Mouse (Mus musculus) T-helper 1 cell (primary cell): ENCODE measurements around the gene Gm42688.

Experiments
- in situ Hi-C: fragments of 300-600 bp; cut with MboI, MseI; formaldehyde crosslinking; loops from one replicate; pipeline ENCODE4 v1.15.1; 2025; ENCODE audit warnings: high pct_unique_total_duplicates

Gm42688 gene

DNA sequence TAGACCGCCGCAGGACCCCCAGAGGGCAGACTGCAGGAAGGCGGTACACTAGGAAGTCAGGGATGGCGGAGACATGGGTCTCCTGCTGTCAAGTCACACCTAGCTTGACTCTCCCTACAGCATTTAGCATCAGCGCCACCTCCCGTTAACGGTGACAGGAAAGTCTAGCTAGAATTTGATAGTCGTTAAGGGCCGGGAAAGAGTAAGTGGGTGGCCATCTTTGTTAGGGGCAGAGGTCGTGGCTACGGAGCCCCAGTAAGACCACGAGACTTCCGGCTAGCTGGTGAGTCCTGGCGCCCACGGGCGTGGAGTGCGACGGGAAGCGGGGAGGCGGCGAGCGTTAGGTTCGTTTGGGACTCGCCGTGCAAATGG, at the start of gene Gm42688, which contains the start of gene Ccdc142:
Gene Gm42688 (plus strand): TSS at position 302 of the 372 bp plus-strand sequence.
Gene Ccdc142 (plus strand): TSS at position 286 of the 372 bp plus-strand sequence.
- in situ Hi-C loops: loop anchor here (5.0 kb wide), 1 partner anchor 179 kb away; no protein-coding TSS in a partner anchor

DNA sequence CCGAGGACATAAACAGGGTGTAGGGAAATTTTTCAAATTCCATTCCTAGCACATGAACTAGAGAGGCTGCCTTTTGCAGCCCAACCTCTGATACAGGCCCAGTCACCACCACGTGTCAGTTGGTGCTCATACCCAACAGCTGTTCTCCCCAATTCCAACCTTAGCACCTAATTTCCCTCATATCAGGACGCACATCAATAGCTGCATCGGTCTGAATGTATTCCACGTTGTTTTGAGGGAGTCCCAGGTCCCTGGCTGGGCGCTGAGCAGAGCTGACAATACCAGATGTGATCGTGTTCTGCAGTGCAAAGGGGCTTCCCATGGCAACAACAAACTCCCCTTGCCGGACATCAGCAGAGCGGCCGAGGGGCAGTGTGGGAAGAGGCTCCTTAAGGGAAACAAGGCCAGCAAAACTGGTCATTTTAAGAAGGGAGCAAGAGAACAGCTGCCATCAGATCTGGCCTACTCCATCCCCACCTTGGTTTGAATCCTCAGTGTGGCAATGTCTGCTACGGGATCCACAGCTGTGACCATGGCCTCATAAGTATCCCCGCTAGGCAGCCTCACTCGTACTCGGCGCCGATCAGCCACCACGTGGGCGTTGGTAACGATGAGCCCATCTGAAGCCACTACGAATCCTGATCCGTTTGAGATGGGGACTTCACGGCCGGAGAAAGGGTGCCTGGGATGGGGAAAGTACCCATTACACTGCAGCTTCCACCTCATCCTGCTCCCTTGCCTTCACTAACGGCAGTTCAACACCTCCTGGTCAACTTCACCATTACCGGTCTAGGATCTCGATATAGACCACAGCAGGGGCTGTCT, 48.1 kb upstream of the Gm42688 start:
- in situ Hi-C loops: no loop called here

DNA sequence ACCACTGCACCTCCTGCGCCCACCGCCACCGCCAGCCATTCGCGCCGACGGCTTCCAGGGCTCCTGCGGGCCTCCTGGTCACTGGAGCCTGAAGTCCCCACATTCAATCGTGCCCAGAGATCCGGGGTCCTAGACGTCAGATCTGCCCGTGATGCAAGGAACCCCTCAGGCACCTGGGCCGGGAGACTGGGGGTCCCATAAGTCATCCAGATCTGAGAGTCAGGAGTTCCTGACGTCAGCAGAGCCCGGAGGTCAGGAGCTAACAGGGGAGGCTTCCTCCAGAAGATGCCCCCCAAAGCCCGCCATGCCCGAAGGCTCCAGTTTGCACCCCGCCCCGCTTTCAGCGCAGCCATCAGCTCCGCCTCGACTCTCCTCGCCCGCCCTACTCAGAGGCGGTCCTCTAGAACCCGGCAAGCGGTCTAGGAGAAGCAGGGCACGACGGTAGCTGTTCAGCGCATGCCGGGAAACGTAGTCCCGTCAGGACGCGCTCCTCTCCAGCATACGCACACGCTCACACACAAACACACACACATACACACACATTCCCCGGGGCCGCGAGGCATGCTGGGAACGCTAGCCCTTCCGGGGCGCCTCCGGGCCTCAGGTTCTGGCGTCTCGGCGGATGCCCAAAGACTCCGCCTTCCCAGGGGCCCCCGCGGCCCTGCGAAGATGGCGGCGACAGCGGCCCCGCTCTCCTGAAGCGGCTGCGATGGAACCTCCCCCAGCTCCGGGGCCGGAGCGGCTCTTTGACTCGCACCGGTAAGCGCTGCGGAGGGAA, 47.2 kb upstream of the Gm42688 start, which contains the start of gene Aup1:
Gene Aup1 (plus strand): TSS at position 448 of the 778 bp plus-strand sequence.
- in situ Hi-C loops: no loop called here

DNA sequence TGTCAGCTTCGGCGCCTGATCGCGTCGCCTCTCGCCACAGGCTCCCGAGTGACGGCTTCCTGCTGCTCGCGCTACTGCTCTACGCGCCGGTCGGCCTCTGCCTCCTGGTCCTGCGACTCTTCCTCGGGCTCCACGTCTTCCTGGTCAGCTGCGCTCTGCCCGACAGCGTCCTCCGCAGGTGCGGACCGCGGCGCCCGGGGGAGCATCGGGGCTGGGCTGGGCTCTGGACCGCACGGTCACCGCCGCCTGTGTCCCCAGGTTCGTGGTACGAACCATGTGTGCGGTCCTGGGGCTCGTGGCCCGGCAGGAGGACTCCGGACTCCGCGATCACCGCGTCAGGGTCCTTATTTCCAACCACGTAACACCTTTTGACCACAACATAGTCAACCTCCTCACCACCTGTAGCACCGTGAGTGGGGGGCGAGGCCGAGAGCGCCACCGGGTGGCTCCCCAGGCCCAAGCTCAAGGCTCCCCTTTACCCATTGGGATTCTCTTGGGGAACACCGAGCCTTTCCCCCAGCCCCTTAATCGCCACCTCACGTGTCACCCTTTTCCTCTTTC, 46.5 kb upstream of the Gm42688 start, which contains the start of gene Htra2:
Gene Htra2 (minus strand): TSS at position 403 of the 561 bp plus-strand sequence.
- in situ Hi-C loops: no loop called here

DNA sequence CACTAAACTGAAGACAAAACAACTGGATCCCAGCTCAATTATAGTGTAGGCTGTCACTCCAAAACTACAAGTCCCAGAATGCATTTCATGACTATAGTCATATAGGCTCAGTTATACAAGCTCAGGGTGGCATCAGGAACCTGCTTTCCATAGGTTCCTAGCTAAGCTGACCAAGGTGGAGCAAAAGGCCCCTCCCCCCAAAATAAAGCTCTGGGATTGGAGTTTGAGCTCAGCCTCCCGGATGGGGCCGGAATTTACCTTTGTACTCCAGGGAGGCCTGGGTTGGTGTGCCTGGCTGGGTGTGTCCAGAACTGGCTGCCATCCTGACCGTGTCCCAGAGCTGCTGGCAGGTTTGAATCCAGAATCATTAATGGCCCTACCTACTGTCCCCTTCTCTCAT, 43.6 kb upstream of the Gm42688 start, which contains the start of gene Dqx1:
Gene Dqx1 (plus strand): TSS at position 55 of the 400 bp plus-strand sequence.
- in situ Hi-C loops: no loop called here

DNA sequence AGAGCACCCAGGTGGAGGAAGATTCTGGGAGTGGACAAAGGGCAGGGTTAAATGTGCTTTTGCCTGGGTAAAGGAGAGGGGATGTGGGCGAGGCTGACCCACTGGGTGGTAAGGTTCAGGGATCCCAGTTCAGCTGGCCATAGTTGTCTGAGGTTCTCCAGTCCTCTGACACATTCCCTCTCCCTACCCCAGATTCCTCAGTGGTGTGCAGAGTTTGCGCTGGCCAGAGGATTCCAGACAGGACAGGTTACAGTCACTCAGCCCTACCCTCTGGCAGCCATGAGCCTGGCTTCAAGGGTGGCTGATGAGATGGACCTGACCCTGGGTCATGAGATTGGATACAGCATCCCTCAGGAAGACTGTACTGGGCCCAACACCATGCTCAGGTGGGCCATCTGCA, 42.7 kb upstream of the Gm42688 start:
- in situ Hi-C loops: no loop called here

DNA sequence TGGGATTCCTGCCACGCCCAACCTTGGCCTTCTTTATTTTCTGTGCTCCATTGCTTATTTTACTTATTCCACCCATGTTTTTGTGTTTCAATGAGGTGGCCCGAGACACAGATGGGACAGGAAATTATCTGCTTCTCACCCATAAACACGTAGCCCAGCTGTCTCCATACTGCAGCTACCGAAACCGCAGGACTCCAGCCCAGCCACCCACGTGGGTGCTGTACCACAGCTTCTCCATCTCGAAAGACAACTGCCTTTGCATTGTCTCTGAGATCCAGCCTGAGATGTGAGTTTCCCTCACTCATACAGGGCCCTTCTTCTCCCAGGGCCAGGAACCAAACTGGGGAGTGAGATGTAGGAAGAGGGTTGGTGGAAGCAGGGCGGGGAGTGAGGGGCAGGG, 35.4 kb upstream of the Gm42688 start:
- in situ Hi-C loops: no loop called here

DNA sequence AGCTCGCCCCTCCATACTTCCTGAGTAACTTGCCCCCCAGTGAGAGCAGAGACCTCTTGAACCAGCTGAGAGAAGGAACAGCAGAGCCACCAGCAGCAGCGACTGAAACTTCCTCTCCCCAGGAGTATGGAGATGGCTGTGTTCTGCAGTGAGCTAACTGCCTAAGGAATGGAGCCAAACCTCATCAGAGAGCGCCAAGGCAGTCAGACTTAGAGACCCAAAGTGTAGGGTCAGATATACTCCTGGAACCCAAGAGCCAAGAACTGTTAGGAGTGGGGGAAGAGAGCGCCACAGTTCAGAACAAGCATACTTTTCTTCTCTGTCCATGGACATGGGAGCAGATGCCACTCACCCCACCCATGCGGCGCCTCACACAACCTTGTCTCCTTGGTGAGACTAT, 35.0 kb upstream of the Gm42688 start:
- in situ Hi-C loops: no loop called here

DNA sequence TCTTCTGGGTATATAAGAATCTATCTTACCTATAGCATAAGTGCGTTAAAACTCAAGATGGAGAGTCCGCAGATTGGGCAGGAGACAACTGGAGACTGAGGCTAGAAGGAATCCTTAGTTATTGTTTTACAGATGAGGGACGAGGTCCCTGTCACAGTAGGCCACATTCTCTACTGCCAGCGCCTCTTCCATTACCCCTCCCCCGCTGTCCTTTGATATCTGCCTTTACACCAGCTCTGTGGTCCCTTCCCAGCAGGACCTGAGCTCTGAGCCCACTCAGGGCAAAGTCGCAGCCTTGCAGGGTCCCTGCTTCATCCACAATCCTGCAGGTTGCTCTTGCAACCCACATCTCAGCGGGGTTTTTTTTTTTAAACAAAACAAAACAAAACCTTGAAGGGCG, 33.2 kb upstream of the Gm42688 start:
- in situ Hi-C loops: no loop called here

DNA sequence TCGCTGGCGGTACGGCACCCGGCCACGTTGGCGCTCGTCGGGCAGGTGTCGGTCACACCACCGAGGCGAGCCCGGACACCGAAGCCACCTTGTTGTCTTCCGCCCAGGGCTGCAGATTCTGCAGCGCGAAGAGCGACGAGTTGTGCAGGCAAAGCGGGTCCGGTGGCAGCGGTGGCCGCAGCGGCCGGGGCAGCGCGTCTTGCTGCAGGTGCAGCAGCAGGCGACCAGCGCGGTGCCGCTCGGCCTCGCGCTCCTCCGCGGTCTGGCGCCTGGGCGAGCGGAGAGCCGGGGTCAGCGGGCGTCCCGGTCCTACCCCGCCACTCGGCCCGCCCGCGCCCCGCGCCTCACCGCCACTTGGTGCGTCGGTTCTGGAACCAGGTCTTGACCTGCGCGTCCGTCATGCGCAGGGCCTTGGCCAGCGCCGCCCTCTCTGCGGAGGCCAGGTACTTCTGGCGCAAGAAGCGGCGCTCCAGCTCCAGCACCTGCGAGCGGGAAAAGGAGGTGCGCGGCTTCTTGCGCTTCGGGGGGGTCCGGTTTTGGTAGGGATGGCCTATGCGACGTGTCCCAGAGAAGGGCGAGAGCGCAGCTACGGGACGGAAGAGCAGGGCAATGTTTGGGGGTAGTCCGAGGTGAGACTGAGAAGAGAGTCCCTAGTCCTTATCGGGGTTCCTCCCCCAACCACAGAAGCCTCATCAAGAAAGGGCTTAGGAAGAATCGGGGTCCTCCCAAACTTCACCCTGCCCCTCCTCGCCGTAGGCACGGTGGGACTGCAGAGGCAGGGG, 32.5 kb upstream of the Gm42688 start:
- in situ Hi-C loops: no loop called here

DNA sequence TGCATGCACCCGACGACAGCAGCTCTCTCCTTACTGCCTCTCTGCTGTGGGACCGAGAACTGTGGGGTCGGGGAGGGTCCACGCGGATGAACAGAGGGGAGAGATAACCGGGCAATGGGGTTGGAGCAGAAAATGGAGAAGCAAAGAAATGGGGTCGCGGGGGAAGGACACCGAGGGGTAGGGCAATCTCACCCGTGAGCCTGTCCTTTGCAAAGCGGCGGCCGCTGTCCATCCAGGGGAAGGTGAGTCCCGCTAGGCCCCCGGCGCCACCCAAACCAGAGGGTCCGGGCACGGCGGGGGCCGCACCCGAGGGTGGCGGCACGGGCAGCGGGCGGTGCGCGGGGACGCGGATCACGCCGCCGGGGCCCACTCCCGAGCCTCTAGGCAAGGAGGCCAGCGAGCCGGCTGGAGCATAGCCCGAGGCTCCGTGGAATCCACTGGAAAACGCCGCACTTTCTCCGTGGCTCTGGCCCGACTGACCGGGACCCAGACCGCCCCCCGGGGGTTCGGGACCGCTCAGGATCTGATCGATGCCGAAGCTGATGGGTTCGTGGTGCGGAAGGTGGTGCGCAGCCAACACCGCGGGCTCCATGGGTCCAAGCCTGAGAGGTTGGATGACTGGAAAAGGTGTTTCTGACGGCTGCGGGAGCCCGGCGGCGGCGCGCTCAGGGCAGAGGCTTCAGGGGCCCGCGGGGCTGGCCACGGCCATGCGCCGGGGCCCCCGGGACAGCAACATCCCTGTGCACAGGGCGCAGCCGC, 31.8 kb upstream of the Gm42688 start:
- in situ Hi-C loops: no loop called here

DNA sequence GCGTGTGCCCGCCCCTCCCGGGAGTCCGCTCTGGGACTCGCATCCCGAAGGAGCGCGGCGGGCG, 31.3 kb upstream of the Gm42688 start, which contains the start of gene Tlx2:
Gene Tlx2 (minus strand): TSS at position 47 of the 64 bp plus-strand sequence.
- in situ Hi-C loops: no loop called here

DNA sequence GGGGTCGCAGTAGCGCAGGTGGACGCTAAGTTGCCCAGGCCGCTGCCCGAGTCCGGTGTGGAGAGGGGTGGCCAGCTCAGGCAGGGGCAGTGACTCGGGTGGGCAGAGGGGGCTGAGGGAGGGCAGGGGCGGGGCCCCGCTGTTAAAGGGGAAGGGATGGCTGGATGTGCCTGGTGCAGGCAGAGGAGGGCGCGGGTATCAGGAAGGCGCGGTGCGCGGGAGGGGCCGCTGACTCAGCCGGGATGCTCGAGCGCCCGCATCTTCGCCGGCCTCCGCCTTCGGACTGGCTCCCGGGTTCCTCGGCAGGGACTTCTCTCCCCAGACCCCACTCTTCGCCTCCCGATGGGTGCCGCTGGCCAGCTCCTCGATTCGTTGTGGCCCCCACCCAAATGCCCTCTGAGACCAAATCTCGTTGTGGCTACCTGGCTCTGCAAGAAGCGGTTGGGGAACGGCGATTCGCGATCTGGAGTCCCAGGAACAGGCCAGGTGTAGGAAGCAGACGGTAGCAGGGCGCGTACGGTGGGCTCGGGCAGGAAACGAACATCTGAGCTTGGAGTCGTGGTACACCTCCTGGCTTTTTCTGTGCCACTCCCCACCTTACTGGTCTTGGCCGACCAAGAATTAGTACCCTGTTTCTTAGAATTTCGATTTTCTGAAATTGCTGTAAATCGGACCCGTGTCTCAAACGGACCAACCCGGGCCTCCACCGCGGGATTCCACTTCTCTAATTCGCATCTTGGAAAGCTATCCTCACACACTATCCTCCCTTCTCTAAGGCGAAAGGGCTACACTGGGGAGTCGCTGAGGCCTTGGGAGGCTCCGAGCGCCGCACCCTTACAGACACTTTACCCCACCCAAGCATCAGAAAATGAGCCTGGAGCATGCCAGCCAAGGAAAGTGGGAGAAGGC, 30.9 kb upstream of the Gm42688 start:
- in situ Hi-C loops: no loop called here

DNA sequence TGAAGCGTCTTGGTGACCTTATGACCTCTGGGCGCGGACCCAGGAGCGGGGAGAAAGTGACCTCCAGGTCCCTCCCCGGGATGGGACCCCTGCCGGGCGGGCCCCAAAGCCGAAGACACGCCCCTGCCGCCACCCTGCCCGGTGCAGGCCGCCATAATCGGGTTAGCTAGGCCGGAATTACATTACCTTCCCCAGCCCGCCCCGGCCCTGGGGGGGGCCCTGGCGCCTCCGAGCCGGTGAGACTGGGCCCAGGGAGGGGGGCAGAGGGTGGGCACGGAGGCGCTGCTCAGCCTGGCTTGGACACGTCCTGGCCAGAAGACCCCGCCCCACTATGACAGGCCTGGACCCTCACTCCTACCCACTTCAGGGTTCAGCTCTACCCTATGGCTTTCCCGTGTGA, 30.2 kb upstream of the Gm42688 start:
- in situ Hi-C loops: no loop called here

DNA sequence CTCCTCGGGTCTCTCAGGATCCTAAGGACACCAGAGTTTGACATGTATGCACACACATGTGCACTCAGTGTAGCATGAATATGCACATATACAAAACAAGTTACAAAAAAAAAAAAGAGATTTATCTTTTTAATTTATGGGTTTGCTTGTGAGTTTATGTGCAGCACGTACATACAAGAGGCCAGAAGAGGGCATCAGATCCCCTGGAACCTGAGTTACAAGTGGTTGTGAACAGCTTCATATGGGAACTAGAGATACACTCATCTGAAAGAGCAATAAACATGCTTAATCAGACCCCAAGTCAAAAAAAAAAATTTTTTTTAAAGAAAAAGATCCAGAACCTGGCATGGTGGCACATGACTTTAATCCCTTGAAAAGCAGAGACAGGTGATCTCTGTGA, 26.4 kb upstream of the Gm42688 start:
- in situ Hi-C loops: no loop called here

DNA sequence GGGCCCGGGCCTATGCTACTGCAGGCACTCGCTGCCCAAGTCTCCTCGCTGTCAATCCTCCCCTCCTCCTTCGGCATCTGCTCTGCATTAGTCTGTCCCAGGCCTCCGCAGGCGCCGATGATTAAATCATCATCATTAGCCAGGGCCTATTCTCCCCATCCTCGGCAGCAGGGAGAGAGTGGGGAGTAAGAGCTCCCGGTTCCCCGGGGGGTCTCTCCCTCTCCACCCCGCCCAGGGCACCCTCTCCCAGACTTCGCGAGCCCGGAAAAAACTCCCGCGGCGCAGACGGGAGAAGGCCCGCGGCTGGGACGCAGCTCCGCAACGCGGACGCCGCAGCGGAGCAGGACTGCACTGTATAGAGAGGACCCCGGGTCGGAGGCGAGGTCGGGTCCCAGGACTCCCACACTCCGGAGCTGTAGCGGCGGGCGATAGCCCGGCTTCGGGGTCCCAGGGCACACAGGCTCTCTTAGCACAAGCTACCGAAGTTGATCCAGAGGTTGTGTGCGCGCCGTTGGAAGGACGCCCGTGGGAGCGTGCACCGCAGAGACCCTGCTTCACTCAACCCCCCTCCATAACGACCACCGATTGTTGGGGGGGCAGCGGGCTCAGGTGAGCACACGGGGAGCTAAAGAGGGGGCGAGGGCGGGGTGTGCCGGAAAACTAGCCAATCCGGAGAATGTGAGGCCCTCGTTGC, 23.6 kb upstream of the Gm42688 start, which contains the start of gene Pcgf1:
Gene Pcgf1 (plus strand): TSS at position 240 of the 694 bp plus-strand sequence.
- in situ Hi-C loops: no loop called here

DNA sequence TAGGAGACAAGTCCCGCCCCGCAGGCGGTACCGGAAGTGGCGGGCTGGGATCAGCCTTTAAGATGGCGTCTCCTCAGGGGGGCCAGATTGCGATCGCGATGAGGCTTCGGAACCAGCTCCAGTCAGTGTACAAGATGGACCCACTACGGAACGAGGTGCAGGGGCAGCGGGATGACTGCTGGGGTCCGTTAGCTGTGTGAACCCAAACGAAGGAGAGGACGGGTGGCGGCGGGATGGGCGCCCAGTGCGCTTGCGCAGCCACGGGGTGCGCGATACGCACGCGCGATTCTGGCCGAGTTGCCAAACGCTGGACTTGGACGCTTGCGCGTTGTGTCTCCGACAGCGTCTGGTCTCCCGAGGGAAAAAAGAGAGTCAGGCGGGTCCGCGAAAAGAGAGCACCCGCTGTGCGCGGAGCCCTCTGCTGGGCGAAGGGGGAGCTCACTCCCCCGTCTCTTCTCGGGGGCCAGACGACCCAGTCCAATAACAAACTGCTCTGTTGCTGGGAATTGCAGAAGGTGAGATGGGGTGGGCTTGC, 23.0 kb upstream of the Gm42688 start:
- in situ Hi-C loops: no loop called here

DNA sequence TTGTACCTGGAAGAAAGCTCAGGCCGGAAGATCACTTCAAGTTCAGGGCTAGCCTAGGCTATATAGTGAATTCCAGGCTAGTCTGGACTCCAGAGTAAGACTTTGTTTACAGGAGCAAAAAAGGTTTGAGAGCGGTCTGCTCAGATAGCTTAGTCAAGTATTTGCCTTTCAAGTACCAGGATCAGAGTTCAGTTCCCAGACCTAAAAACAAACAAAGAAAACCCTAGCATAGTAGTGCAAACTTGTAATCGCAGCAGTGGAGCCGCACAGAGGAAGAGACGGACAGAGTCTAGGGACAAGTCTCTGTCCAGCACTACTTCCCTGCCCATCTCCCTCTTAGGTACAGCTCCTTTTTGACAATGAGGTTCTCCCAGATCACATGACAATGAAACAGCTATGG, 21.2 kb upstream of the Gm42688 start:
- in situ Hi-C loops: no loop called here

DNA sequence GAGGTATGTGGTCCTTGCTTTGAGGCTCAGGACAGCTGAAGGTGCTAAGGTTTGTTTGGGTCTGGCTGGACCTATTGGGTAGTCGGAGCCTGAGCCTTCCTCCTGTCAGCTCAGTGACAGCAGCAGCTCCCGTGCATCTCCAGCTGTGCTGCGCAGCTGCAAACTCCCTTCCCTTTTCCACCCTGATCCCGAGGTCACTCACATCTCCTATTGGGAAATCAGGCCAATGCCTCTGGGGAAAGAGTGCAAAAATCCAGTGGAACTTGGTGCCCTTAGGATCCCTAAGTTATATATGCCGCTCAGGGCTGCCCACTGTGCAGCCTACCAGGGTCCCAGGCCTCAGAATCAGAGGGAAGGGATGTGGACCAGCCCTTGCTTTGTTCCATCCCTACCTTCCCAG, 17.9 kb upstream of the Gm42688 start:
- in situ Hi-C loops: no loop called here
